In genomic region chr2:118861454-118862339, GRCm38 (mm10) we compare ENCODE assay signal across 8 mouse cellular contexts. TPM values are rescaled to one million over a fixed set of nuclear protein-coding genes. Genes with fewer than 3 reads are reported as not detected.
DNase-seq lines count a peak whose midpoint lies in the region; ATAC-seq lines count a peak whose summit lies in the region.

Gene Ivd (plus strand): TSS chr2:118861954.

- no peaks in the 10 kb centered on the region for H3K36me3 ChIP-seq in heart, embryonic 14.5 days (ENCODE audit: control insufficient read depth, insufficient read depth, low read length)
- no peaks in the 10 kb centered on the region for H3K36me3 ChIP-seq in liver, embryonic 13.5 days
- no peaks in the 10 kb centered on the region for H3K36me3 ChIP-seq in stomach, embryonic 16.5 days (ENCODE audit: control insufficient read depth, insufficient read depth, low read length)

- H3K4me3 ChIP-seq in heart, embryonic 14.5 days (ENCODE audit: control insufficient read depth in 1 of 2, insufficient read depth in 1 of 2, low read depth in 1 of 2, low read length in 2 of 2), result peak within 1 kb of the TSS; percentile 53 to 70
- peak within 1 kb of the TSS; percentile 66 for H3K4me3 ChIP-seq in liver, embryonic 13.5 days (replicated peaks)
- peak within 1 kb of the TSS; percentile 80 for H3K4me3 ChIP-seq in stomach, embryonic 16.5 days (replicated peaks; ENCODE audit: low read length)

- peak within 1 kb of the TSS; percentile 17 to 41; a peak in 2 of 4 replicates for H3K27ac ChIP-seq in heart, embryonic 14.5 days (replicated peaks in 1 of 2; ENCODE audit: control insufficient read depth in 1 of 2, insufficient read depth in 1 of 2, low read depth in 2 of 2, low read length in 2 of 2)
- peak within 1 kb of the TSS; percentile 57 for H3K27ac ChIP-seq in liver, embryonic 13.5 days
- H3K27ac ChIP-seq in stomach, embryonic 16.5 days (ENCODE audit: low read length), result peak within 1 kb of the TSS; percentile 71

- ATAC-seq in CD4-positive, CD25-positive, alpha-beta regulatory T cell, adult 4 months, result peak; percentile 100
- ATAC-seq in heart, embryonic 14.5 days (ENCODE audit: insufficient number of reproducible peaks, insufficient read depth, low FRiP score, low read depth), result peak; percentile 97
- ATAC-seq in liver, embryonic 13.5 days (ENCODE audit: low read depth), result peak; percentile 99
- peak; percentile 99 for ATAC-seq in stomach, embryonic 16.5 days (ENCODE audit: insufficient read depth, low FRiP score)

- WGBS in heart, embryonic 14.5 days, result under 1% methylated on average over 34 of the region's 34 CpGs
- WGBS in liver, embryonic 13.5 days (ENCODE audit: insufficient replicate concordance), result 1% methylated on average over 34 of the region's 34 CpGs
- under 1% methylated on average over 34 of the region's 34 CpGs for WGBS in stomach, embryonic 16.5 days

- H3K9ac ChIP-seq in heart, embryonic 14.5 days (ENCODE audit: low read length), result peak within 1 kb of the TSS; percentile 68
- peak within 1 kb of the TSS; percentile 73 for H3K9ac ChIP-seq in liver, embryonic 13.5 days
- H3K9ac ChIP-seq in stomach, embryonic 16.5 days (ENCODE audit: low read length), result peak within 1 kb of the TSS; percentile 84

- peak; percentile 89 for DNase-seq in c-Kit-negative CD71-positive TER-119-positive erythroid progenitor cells, embryonic 14.5 days (ENCODE audit: low read depth, low spot score)
- DNase-seq in fibroblast of lung, adult 2 months (ENCODE audit: low read depth), result peak; percentile 97
- DNase-seq in kidney, postnatal 14 days, result peak; percentile 96
- DNase-seq in liver, embryonic 13.5 days, result peak; percentile 88
- DNase-seq in neural tube, embryonic 10.5 days (ENCODE audit: extremely low spot score, low spot score), result peak; percentile 84

- no peaks in the 10 kb centered on the region for H3K27me3 ChIP-seq in heart, embryonic 14.5 days (ENCODE audit: control insufficient read depth, insufficient read depth, low read length)
- peaks cover 8% of the 10 kb centered on the region; the same call in 1 of the 2 replicates for H3K27me3 ChIP-seq in liver, embryonic 13.5 days
- H3K27me3 ChIP-seq in stomach, embryonic 16.5 days (ENCODE audit: control insufficient read depth, insufficient read depth, low read length), result no peaks in the 10 kb centered on the region

- peak within 1 kb of the TSS; percentile 69 for H3K4me2 ChIP-seq in heart, embryonic 14.5 days (ENCODE audit: low read length)
- peak within 1 kb of the TSS; percentile 86 for H3K4me2 ChIP-seq in liver, embryonic 13.5 days
- H3K4me2 ChIP-seq in stomach, embryonic 16.5 days (ENCODE audit: low read depth, low read length), result peak within 1 kb of the TSS; percentile 81

- H3K4me1 ChIP-seq in heart, embryonic 14.5 days (ENCODE audit: control insufficient read depth in 2 of 2, insufficient read depth in 2 of 2, low read length in 2 of 2), result peaks cover 0 to 14% of the 10 kb centered on the region in 2 experiments; a peak in 3 of 4 replicates
- peaks cover 22% of the 10 kb centered on the region for H3K4me1 ChIP-seq in liver, embryonic 13.5 days (replicated peaks)
- peaks cover 5% of the 10 kb centered on the region; the same call in 1 of the 2 replicates for H3K4me1 ChIP-seq in stomach, embryonic 16.5 days (ENCODE audit: control insufficient read depth, insufficient read depth, low read length)

- H3K9me3 ChIP-seq in heart, embryonic 14.5 days (ENCODE audit: control insufficient read depth, low read length), result no peaks in the 10 kb centered on the region
- H3K9me3 ChIP-seq in liver, embryonic 13.5 days (replicated peaks), result no peaks in the 10 kb centered on the region
- no peaks in the 10 kb centered on the region for H3K9me3 ChIP-seq in stomach, embryonic 16.5 days (replicated peaks; ENCODE audit: control insufficient read depth, low read length)

RNA-seq across cellular contexts. Expression of gene Ivd, which starts in this region (rescaled TPM):
- 10 to 100 TPM; 45.7 to 58.8 TPM for polyA plus RNA-seq in CD4-positive, CD25-positive, alpha-beta regulatory T cell, adult 4 months (2017; shearing (Covaris generic))
- polyA plus RNA-seq in heart, embryonic 14.5 days (2014; fragmentation: Nextera tagmentation; extraction: Ambion mirVana), result 70.6 and 75.6 TPM in 2 replicates
- polyA plus RNA-seq in liver, embryonic 13.5 days (2015; fragmentation: Nextera tagmentation; extraction: Ambion mirVana), result 26.4 and 29.6 TPM in 2 replicates
- polyA plus RNA-seq in stomach, embryonic 16.5 days (2015; fragmentation: Nextera tagmentation; extraction: Ambion mirVana), result 64.3 and 65.4 TPM in 2 replicates

Comparison
In these comparisons a context has a peak if more than half of its experiments do, and no peak if none do; other contexts are left out.
1. Peak in every context shown above with its lines: DNase-seq, ATAC-seq, H3K4me3 ChIP-seq and H3K27ac ChIP-seq.